Mouse (Mus musculus): Measurements from ENCODE around the gene Taf6. TPM values are rescaled to one million over a fixed set of nuclear protein-coding genes. Genes with fewer than 3 reads are reported as not detected.
"Not testable (repeated sequence)": the region's sequence is repeated elsewhere in the genome, so short reads cannot be mapped to it uniquely, and the experiment has no call there.

Taf6 gene
- polyA plus RNA-seq, 1 experiment from 2014 or later, result 74.9 TPM

DNA sequence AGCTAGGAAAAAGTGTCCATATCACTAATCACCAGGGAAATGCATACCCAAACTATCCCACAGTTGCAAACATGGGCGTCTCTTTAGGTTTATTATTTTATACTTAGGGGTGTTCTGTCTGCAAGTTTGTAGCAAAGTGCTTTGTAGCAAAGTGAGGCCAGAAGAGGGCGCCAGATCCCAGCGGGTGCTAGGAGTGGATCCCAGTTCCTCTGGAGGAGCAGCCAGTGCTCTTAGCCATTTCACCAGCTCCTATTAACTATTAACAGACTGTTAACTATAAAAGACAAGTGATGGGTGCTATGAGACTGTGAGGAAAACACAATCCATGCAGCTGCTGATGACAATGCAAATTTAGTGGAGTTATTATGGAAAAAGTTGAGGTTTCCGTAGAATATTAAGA, 34.9 kb upstream of the Taf6 start:
- WGBS, result 22% methylated on average over 4 of the region's 4 CpGs
- Histone ChIP-seq H3K27me3 (ENCODE audit: control insufficient read depth, insufficient read depth, low read length) (no peaks in the 10 kb centered on the region), H3K4me1 (ENCODE audit: control insufficient read depth, insufficient read depth, low read length) (no peaks in the 10 kb centered on the region), H3K36me3 (ENCODE audit: control insufficient read depth, insufficient read depth, low read length) (no peaks in the 10 kb centered on the region), H3K27ac (ENCODE audit: low read length) (no peak overlapping the region), H3K9ac (ENCODE audit: low read length) (no peak overlapping the region), H3K4me3 (replicated peaks; ENCODE audit: low read length) (no peak overlapping the region), H3K4me2 (ENCODE audit: low read depth, low read length) (no peak overlapping the region), H3K9me3 (replicated peaks; ENCODE audit: control insufficient read depth, low read length) (no peaks in the 10 kb centered on the region)
- ATAC-seq (ENCODE audit: insufficient read depth, low FRiP score), result no peak

DNA sequence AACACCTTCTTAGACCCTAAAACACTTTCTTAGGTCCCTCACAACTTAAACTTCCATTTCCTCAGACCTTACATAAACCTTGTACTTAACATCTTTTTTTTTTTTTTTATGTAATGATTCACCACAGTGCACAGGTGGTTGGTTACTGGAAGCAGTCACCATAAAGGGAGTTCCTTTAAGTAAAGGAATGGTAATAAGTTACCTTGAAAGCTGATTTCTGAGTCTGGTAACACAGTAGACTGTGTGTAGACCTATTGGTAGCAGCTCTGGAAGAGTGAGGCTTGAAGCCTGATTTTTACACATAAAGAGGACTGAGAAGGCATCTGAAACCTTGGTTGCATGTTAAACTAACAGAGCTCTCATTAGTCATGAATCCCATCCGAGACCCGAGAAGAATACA, 32.6 kb upstream of the Taf6 start:
- ATAC-seq (ENCODE audit: insufficient read depth, low FRiP score), result no peak
- H3K27me3 ChIP-seq (ENCODE audit: control insufficient read depth, insufficient read depth, low read length), result no peaks in the 10 kb centered on the region
- no peaks in the 10 kb centered on the region for H3K4me1 ChIP-seq (ENCODE audit: control insufficient read depth, insufficient read depth, low read length)
- peaks cover 3% of the 10 kb centered on the region; the same call in 1 of the 2 replicates for H3K9me3 ChIP-seq (replicated peaks; ENCODE audit: control insufficient read depth, low read length)
- no peak overlapping the region for H3K27ac ChIP-seq (ENCODE audit: low read length)
- no peak overlapping the region for H3K9ac ChIP-seq (ENCODE audit: low read length)
- 46% methylated on average over 2 of the region's 2 CpGs for whole genome bisulfite sequencing
- no peaks in the 10 kb centered on the region for H3K36me3 ChIP-seq (ENCODE audit: control insufficient read depth, insufficient read depth, low read length)
- no peak overlapping the region for H3K4me2 ChIP-seq (ENCODE audit: low read depth, low read length)
- H3K4me3 ChIP-seq (replicated peaks; ENCODE audit: low read length), result no peak overlapping the region

GRCm38 (mm10) chr5:138216632-138217031, 29.4 kb upstream of the Taf6 start:
- H3K9me3 ChIP-seq (replicated peaks; ENCODE audit: control insufficient read depth, low read length); H3K27me3 ChIP-seq (ENCODE audit: control insufficient read depth, insufficient read depth, low read length); H3K36me3 ChIP-seq (ENCODE audit: control insufficient read depth, insufficient read depth, low read length); H3K27ac ChIP-seq (ENCODE audit: low read length); H3K4me1 ChIP-seq (ENCODE audit: control insufficient read depth, insufficient read depth, low read length); H3K4me2 ChIP-seq (ENCODE audit: low read depth, low read length); ATAC-seq (ENCODE audit: insufficient read depth, low FRiP score); H3K4me3 ChIP-seq (replicated peaks; ENCODE audit: low read length); H3K9ac ChIP-seq (ENCODE audit: low read length): not testable (repeated sequence)
- 95% methylated on average over 13 of the region's 13 CpGs for whole genome bisulfite sequencing

- Histone ChIP-seq H3K9ac (ENCODE audit: low read length) (no peak overlapping the region), H3K4me1 (ENCODE audit: control insufficient read depth, insufficient read depth, low read length) (no peaks in the 10 kb centered on the region), H3K36me3 (ENCODE audit: control insufficient read depth, insufficient read depth, low read length) (no peaks in the 10 kb centered on the region), H3K9me3 (replicated peaks; ENCODE audit: control insufficient read depth, low read length) (no peaks in the 10 kb centered on the region; the same call in 1 of the 2 replicates), H3K27ac (ENCODE audit: low read length) (no peak overlapping the region), H3K4me2 (ENCODE audit: low read depth, low read length) (no peak overlapping the region), H3K4me3 (replicated peaks; ENCODE audit: low read length) (no peak overlapping the region), H3K27me3 (ENCODE audit: control insufficient read depth, insufficient read depth, low read length) (no peaks in the 10 kb centered on the region)
- no peak for ATAC-seq (ENCODE audit: insufficient read depth, low FRiP score)
- WGBS, result 81% methylated on average over 4 of the region's 4 CpGs
Measured at GRCm38 (mm10) chr5:138207873-138208272, 20.6 kb upstream of the Taf6 start.

- Histone ChIP-seq H3K4me2 (ENCODE audit: low read depth, low read length) (no peak overlapping the region), H3K9ac (ENCODE audit: low read length) (no peak overlapping the region), H3K4me1 (ENCODE audit: control insufficient read depth, insufficient read depth, low read length) (no peaks in the 10 kb centered on the region), H3K4me3 (replicated peaks; ENCODE audit: low read length) (no peak overlapping the region), H3K27ac (ENCODE audit: low read length) (no peak overlapping the region), H3K36me3 (ENCODE audit: control insufficient read depth, insufficient read depth, low read length) (no peaks in the 10 kb centered on the region), H3K9me3 (replicated peaks; ENCODE audit: control insufficient read depth, low read length) (no peaks in the 10 kb centered on the region; the same call in 1 of the 2 replicates), H3K27me3 (ENCODE audit: control insufficient read depth, insufficient read depth, low read length) (no peaks in the 10 kb centered on the region)
- ATAC-seq (ENCODE audit: insufficient read depth, low FRiP score), result no peak
- WGBS, result 67% methylated on average over 1 of the region's 1 CpGs
Measured at GRCm38 (mm10) chr5:138207253-138207652, 20.0 kb upstream of the Taf6 start.

- Histone ChIP-seq H3K9ac (ENCODE audit: low read length) (no peak overlapping the region), H3K36me3 (ENCODE audit: control insufficient read depth, insufficient read depth, low read length) (no peaks in the 10 kb centered on the region), H3K9me3 (replicated peaks; ENCODE audit: control insufficient read depth, low read length) (no peaks in the 10 kb centered on the region; the same call in 1 of the 2 replicates), H3K4me2 (ENCODE audit: low read depth, low read length) (no peak overlapping the region), H3K27ac (ENCODE audit: low read length) (no peak overlapping the region), H3K4me1 (ENCODE audit: control insufficient read depth, insufficient read depth, low read length) (no peaks in the 10 kb centered on the region), H3K27me3 (ENCODE audit: control insufficient read depth, insufficient read depth, low read length) (no peaks in the 10 kb centered on the region), H3K4me3 (replicated peaks; ENCODE audit: low read length) (no peak overlapping the region)
- no peak for ATAC-seq (ENCODE audit: insufficient read depth, low FRiP score)
- WGBS, result 90% methylated on average over 3 of the region's 3 CpGs
Measured at GRCm38 (mm10) chr5:138202086-138202485, 14.8 kb upstream of the Taf6 start.

DNA sequence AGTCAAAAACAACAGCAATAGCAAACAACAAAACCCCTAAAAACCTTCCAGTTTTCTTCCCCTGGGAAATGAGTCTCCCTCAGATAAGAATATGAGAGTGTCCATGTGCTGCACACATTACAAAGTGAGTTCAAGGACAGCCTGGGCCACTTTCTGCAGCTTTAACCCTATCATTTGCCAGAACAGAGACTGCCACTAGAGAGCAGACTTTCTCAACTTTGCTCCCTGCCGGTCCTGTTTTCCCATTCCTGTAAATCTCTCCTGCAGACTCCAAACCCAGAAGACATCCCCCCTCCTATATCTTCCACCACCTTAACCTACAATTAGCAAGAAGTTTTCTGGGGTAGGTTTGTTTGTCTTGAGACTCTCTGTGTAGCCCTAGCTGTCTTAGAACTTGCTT, 12.3 kb upstream of the Taf6 start:
- Histone ChIP-seq H3K9ac (ENCODE audit: low read length) (no peak overlapping the region), H3K4me3 (replicated peaks; ENCODE audit: low read length) (no peak overlapping the region)
- 4% methylated on average over 1 of the region's 1 CpGs for WGBS

GRCm38 (mm10) chr5:138195463-138195862, 8.2 kb upstream of the Taf6 start:
- no peaks in the 10 kb centered on the region for H3K36me3 ChIP-seq (ENCODE audit: control insufficient read depth, insufficient read depth, low read length)
- no peak overlapping the region for H3K27ac ChIP-seq (ENCODE audit: low read length)
- peaks cover 6% of the 10 kb centered on the region; the same call in 1 of the 2 replicates for H3K4me1 ChIP-seq (ENCODE audit: control insufficient read depth, insufficient read depth, low read length)
- H3K4me3 ChIP-seq (replicated peaks; ENCODE audit: low read length), result peak overlapping the region; percentile 80
- no peak for ATAC-seq (ENCODE audit: insufficient read depth, low FRiP score)
- H3K9ac ChIP-seq (ENCODE audit: low read length), result peak overlapping the region; percentile 89
- no peaks in the 10 kb centered on the region for H3K9me3 ChIP-seq (replicated peaks; ENCODE audit: control insufficient read depth, low read length)
- no peaks in the 10 kb centered on the region for H3K27me3 ChIP-seq (ENCODE audit: control insufficient read depth, insufficient read depth, low read length)
- WGBS, result 67% methylated on average over 7 of the region's 7 CpGs
- peak overlapping the region; percentile 98 for H3K4me2 ChIP-seq (ENCODE audit: low read depth, low read length)

More for the DNA sequence above, 12.3 kb upstream of the Taf6 start:
- no peaks in the 10 kb centered on the region for H3K9me3 ChIP-seq (replicated peaks; ENCODE audit: control insufficient read depth, low read length)
- ATAC-seq (ENCODE audit: insufficient read depth, low FRiP score), result no peak
- no peaks in the 10 kb centered on the region for H3K27me3 ChIP-seq (ENCODE audit: control insufficient read depth, insufficient read depth, low read length)
- H3K36me3 ChIP-seq (ENCODE audit: control insufficient read depth, insufficient read depth, low read length), result no peaks in the 10 kb centered on the region
- no peak overlapping the region for H3K27ac ChIP-seq (ENCODE audit: low read length)
- H3K4me2 ChIP-seq (ENCODE audit: low read depth, low read length), result no peak overlapping the region
- peaks cover 6% of the 10 kb centered on the region; the same call in 1 of the 2 replicates for H3K4me1 ChIP-seq (ENCODE audit: control insufficient read depth, insufficient read depth, low read length)

DNA sequence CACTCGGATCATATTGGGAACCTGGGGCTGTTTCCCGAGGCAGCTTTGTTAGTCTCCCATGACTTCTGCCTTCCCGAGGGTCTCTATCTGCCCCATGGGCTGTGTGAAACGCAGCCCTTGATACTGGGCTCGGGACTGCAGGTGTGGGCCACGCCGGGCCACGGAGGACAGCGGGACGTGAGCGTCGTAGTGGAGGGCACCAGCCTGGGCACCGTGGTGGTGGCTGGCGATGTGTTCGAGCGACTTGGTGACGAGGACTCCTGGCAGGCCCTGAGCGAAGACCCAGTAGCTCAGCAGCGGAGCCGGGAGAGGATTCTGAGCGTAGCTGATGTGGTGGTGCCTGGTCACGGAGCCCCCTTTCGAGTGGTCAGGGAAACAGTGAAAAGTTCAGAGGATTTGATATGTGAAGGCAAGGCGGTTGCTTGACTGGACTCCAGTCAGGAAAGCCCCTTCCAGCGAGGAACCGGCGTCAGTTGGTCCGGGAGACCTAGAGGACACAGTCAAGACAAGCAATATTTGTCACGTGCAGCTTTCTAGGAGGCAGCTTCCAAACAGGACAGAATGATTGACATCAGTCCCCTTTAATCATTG, 7.6 kb upstream of the Taf6 start:
- Histone ChIP-seq H3K27ac (ENCODE audit: low read length) (peak overlapping the region; percentile 88), H3K27me3 (ENCODE audit: control insufficient read depth, insufficient read depth, low read length) (no peaks in the 10 kb centered on the region), H3K36me3 (ENCODE audit: control insufficient read depth, insufficient read depth, low read length) (no peaks in the 10 kb centered on the region), H3K4me3 (replicated peaks; ENCODE audit: low read length) (peak overlapping the region; percentile 80), H3K9me3 (replicated peaks; ENCODE audit: control insufficient read depth, low read length) (no peaks in the 10 kb centered on the region), H3K4me2 (ENCODE audit: low read depth, low read length) (peak overlapping the region; percentile 98), H3K9ac (ENCODE audit: low read length) (peak overlapping the region; percentile 89), H3K4me1 (ENCODE audit: control insufficient read depth, insufficient read depth, low read length) (peaks cover 6% of the 10 kb centered on the region; the same call in 1 of the 2 replicates)
- 2% methylated on average over 29 of the region's 29 CpGs for WGBS
- ATAC-seq (ENCODE audit: insufficient read depth, low FRiP score), result peak; percentile 65
